Mouse (Mus musculus): Measurements from ENCODE around the gene Dppa4. TPM values are rescaled to one million over a fixed set of nuclear protein-coding genes. Genes with fewer than 3 reads are reported as not detected.

Dppa4 gene
- polyA plus RNA-seq, 1 experiment from 2014 or later = not detected

- Histone ChIP-seq H3K4me2 (ENCODE audit: low read length) (no peak overlapping the region), H3K4me3 (ENCODE audit: control insufficient read depth in 1 of 2, insufficient read depth in 1 of 2, low read depth in 1 of 2, low read length in 2 of 2) (no peak overlapping the region), H3K36me3 (ENCODE audit: control insufficient read depth, insufficient read depth, low read length) (no peaks in the 10 kb centered on the region), H3K4me1 (ENCODE audit: control insufficient read depth in 2 of 2, insufficient read depth in 2 of 2, low read length in 2 of 2) (no peaks in the 10 kb centered on the region), H3K27ac (replicated peaks in 1 of 2; ENCODE audit: control insufficient read depth in 1 of 2, insufficient read depth in 1 of 2, low read depth in 2 of 2, low read length in 2 of 2) (no peak overlapping the region), H3K9me3 (ENCODE audit: control insufficient read depth, low read length) (no peaks in the 10 kb centered on the region), H3K27me3 (ENCODE audit: control insufficient read depth, insufficient read depth, low read length) (no peaks in the 10 kb centered on the region), H3K9ac (ENCODE audit: low read length) (no peak overlapping the region)
- 55% methylated on average over 5 of the region's 5 CpGs for WGBS
- ATAC-seq (ENCODE audit: insufficient number of reproducible peaks, insufficient read depth, low FRiP score, low read depth) = no peak
These were observed 43.4 kb downstream of the Dppa4 start for GRCm38 (mm10) chr16:48326903-48327302.

- WGBS = 87% methylated on average over 2 of the region's 2 CpGs
- Histone ChIP-seq H3K4me2 (ENCODE audit: low read length) (no peak overlapping the region), H3K9ac (ENCODE audit: low read length) (no peak overlapping the region), H3K27ac (replicated peaks in 1 of 2; ENCODE audit: control insufficient read depth in 1 of 2, insufficient read depth in 1 of 2, low read depth in 2 of 2, low read length in 2 of 2) (no peak overlapping the region), H3K27me3 (ENCODE audit: control insufficient read depth, insufficient read depth, low read length) (no peaks in the 10 kb centered on the region), H3K9me3 (ENCODE audit: control insufficient read depth, low read length) (no peaks in the 10 kb centered on the region), H3K4me3 (ENCODE audit: control insufficient read depth in 1 of 2, insufficient read depth in 1 of 2, low read depth in 1 of 2, low read length in 2 of 2) (no peak overlapping the region), H3K36me3 (ENCODE audit: control insufficient read depth, insufficient read depth, low read length) (no peaks in the 10 kb centered on the region), H3K4me1 (ENCODE audit: control insufficient read depth in 2 of 2, insufficient read depth in 2 of 2, low read length in 2 of 2) (no peaks in the 10 kb centered on the region)
- no peak for ATAC-seq (ENCODE audit: insufficient number of reproducible peaks, insufficient read depth, low FRiP score, low read depth)
These were observed 44.9 kb downstream of the Dppa4 start for GRCm38 (mm10) chr16:48328420-48328819.

GRCm38 (mm10) chr16:48331822-48332221 lies 48.3 kb downstream of the Dppa4 start:
- Histone ChIP-seq H3K4me1 (ENCODE audit: control insufficient read depth in 2 of 2, insufficient read depth in 2 of 2, low read length in 2 of 2) (no peaks in the 10 kb centered on the region), H3K4me3 (ENCODE audit: control insufficient read depth in 1 of 2, insufficient read depth in 1 of 2, low read depth in 1 of 2, low read length in 2 of 2) (no peak overlapping the region), H3K27me3 (ENCODE audit: control insufficient read depth, insufficient read depth, low read length) (no peaks in the 10 kb centered on the region), H3K4me2 (ENCODE audit: low read length) (no peak overlapping the region), H3K9me3 (ENCODE audit: control insufficient read depth, low read length) (no peaks in the 10 kb centered on the region), H3K27ac (replicated peaks in 1 of 2; ENCODE audit: control insufficient read depth in 1 of 2, insufficient read depth in 1 of 2, low read depth in 2 of 2, low read length in 2 of 2) (no peak overlapping the region), H3K36me3 (ENCODE audit: control insufficient read depth, insufficient read depth, low read length) (no peaks in the 10 kb centered on the region), H3K9ac (ENCODE audit: low read length) (no peak overlapping the region)
- whole genome bisulfite sequencing = 84% methylated on average over 3 of the region's 3 CpGs
- no peak for ATAC-seq (ENCODE audit: insufficient number of reproducible peaks, insufficient read depth, low FRiP score, low read depth)

GRCm38 (mm10) chr16:48335326-48335725 lies 51.8 kb downstream of the Dppa4 start:
- Histone ChIP-seq H3K9me3 (ENCODE audit: control insufficient read depth, low read length) (no peaks in the 10 kb centered on the region), H3K27me3 (ENCODE audit: control insufficient read depth, insufficient read depth, low read length) (no peaks in the 10 kb centered on the region), H3K9ac (ENCODE audit: low read length) (no peak overlapping the region), H3K4me2 (ENCODE audit: low read length) (no peak overlapping the region), H3K4me1 (ENCODE audit: control insufficient read depth in 2 of 2, insufficient read depth in 2 of 2, low read length in 2 of 2) (no peaks in the 10 kb centered on the region), H3K4me3 (ENCODE audit: control insufficient read depth in 1 of 2, insufficient read depth in 1 of 2, low read depth in 1 of 2, low read length in 2 of 2) (no peak overlapping the region), H3K27ac (replicated peaks in 1 of 2; ENCODE audit: control insufficient read depth in 1 of 2, insufficient read depth in 1 of 2, low read depth in 2 of 2, low read length in 2 of 2) (no peak overlapping the region), H3K36me3 (ENCODE audit: control insufficient read depth, insufficient read depth, low read length) (no peaks in the 10 kb centered on the region)
- 74% methylated on average over 4 of the region's 4 CpGs for WGBS
- ATAC-seq (ENCODE audit: insufficient number of reproducible peaks, insufficient read depth, low FRiP score, low read depth) = no peak

Other genes with a start within 250 kb of the Dppa4 start
- not detected in 2 replicates for gene Dppa2, start 20.2 kb downstream of the Dppa4 start, polyA plus RNA-seq (2014; fragmentation: Nextera tagmentation; extraction: Ambion mirVana)
- gene Gm5485, start 128.7 kb downstream of the Dppa4 start, polyA plus RNA-seq (2014; fragmentation: Nextera tagmentation; extraction: Ambion mirVana) = not detected in 2 replicates
- gene Morc1, start 147.5 kb downstream of the Dppa4 start, polyA plus RNA-seq (2014; fragmentation: Nextera tagmentation; extraction: Ambion mirVana) = not detected in 2 replicates

Measured in heart, embryonic 14.5 days (tissue).